Mouse (Mus musculus): ENCODE measurements at regions not wholly inside any gene's neighbourhood (a gene's known extent, or its start where the extent isn't known, plus 50 kb on each side); places are given as distances from the start of the nearest gene placed in this dataset.

DNA sequence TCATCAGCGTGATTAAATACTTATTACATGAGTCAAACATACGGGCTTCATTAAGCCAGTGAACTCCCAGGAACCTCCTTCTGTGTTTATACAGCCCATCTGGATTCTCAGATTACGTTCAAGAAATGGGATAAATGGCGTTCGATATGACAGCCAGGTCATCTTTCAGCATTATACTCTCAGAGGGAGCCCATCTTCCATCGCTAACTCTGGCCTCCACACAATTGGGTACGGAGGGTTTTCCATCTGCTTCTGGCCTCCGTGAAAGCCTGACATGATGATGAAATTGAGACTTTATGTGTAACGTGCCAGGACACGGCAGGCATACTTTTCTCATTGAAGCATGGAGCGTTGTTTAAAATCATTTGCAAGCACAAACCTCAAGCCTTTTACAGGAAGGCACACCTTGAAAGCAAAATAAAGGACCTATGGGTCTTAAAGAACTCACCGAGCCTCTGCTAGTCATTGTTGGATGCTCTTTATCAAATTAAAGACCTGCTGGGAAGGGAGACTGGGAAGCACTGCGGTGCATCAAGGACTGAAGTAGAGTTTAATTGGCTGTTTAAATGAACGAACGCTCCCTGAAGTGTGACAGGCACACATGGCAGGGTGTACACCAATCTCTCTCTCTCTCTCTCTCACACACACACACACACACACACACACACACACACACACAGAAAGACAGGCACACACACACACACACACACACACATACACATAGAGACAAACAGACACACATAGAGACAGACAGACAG is 127.0 kb downstream of the Slc38a6 start:
- TF ChIP-seq CTCF (IDR thresholded peaks at IDR 0.05; ENCODE audit: low read depth, low read length): no peak
- no peak for TF ChIP-seq POLR2A (IDR thresholded peaks at IDR 0.05; ENCODE audit: borderline replicate concordance, low read depth, low read length)

Measured in bone marrow macrophage, adult 2 months (primary cell).